Mouse (Mus musculus) spleen, postnatal 10 days (tissue): ENCODE data around the gene Astn1.

Experiments used
- DNase-seq, 2 experiments: peaks; one replicate each; pipeline ENCODE4 v3.0.0; 2021 to 2022; ENCODE audit warnings: low spot score in 2 of 2

Astn1 gene

GRCm38 (mm10) chr1:158739132-158739919, 377.3 kb downstream of the Astn1 start:
- DNase-seq: no peak

GRCm38 (mm10) chr1:158740161-158740766, 378.2 kb downstream of the Astn1 start:
- no peak for DNase-seq

GRCm38 (mm10) chr1:158740949-158741348, 378.9 kb downstream of the Astn1 start:
- DNase-seq: no peak
